Mouse (Mus musculus) liver, adult 2 months (tissue): ENCODE measurements at regions not wholly inside any gene's neighbourhood (a gene's known extent, or its start where the extent isn't known, plus 50 kb on each side); places are given as distances from the start of the nearest gene placed in this dataset.

Source experiments
- DNase-seq: peaks from one replicate; pipeline ENCODE4 v3.0.0-alpha.2; 2011; ENCODE audit warnings: low read depth, low spot score; ENCODE audit errors: extremely low read depth
- H3K27ac ChIP-seq: fragments of 200-500 bp; replicated peaks from 2 replicates; pipeline ENCODE4 v1.5.1; 2012; ENCODE audit warnings: low read depth, mild to moderate bottlenecking, control low read depth, inconsistent platforms, low read length; ENCODE audit not compliant: insufficient read depth
- H3K27me3 ChIP-seq: fragments of 200-500 bp; 2 replicates; pipeline ENCODE4 v1.6.1; 2012; ENCODE audit warnings: mild to moderate bottlenecking, moderate library complexity, low read length, inconsistent platforms; ENCODE audit not compliant: control insufficient read depth, insufficient read depth
- H3K36me3 ChIP-seq: fragments of 200-500 bp; 2 replicates; pipeline ENCODE4 v1.6.1; 2012; ENCODE audit warnings: low read length, inconsistent platforms; ENCODE audit not compliant: control insufficient read depth, insufficient read depth
- H3K4me1 ChIP-seq: fragments of 200-500 bp; 2 replicates; pipeline ENCODE4 v1.6.1; 2011; ENCODE audit warnings: low read length; ENCODE audit not compliant: control insufficient read depth, insufficient read depth
- H3K4me3 ChIP-seq: fragments of 200-500 bp; 2 replicates; pipeline ENCODE4 v1.5.1; 2011; ENCODE audit warnings: low read depth, mild to moderate bottlenecking, control low read depth, low read length, moderate library complexity; ENCODE audit not compliant: insufficient read depth
- H3K79me2 ChIP-seq: fragments of 200-500 bp; 2 replicates; pipeline ENCODE4 v1.6.1; 2012; ENCODE audit warnings: inconsistent platforms, mild to moderate bottlenecking, low read length, moderate library complexity; ENCODE audit not compliant: control insufficient read depth, insufficient read depth
- H3K9ac ChIP-seq: fragments of 200-500 bp; 2 replicates; pipeline ENCODE4 v1.6.1; 2012; ENCODE audit warnings: low read depth, mild to moderate bottlenecking, control low read depth, inconsistent platforms, low read length
- CTCF ChIP-seq: fragments of 200-500 bp; IDR thresholded peaks from 2 replicates; pipeline ENCODE4 v1.5.1; 2011; ENCODE audit warnings: low read depth, low read length, control low read depth
- POLR2A ChIP-seq: fragments of 200-500 bp; IDR thresholded peaks from 2 replicates; pipeline ENCODE4 v1.6.1; 2011; ENCODE audit warnings: low read length, control low read depth; ENCODE audit not compliant: insufficient read depth; ENCODE audit errors: extremely low read depth
- WGBS: fragments of 180-500 bp; shearing (Covaris S2); methylation state at CpG from one replicate; pipeline ENCODE4 v1.1.7; 2018; 5-methylcytosine and 5-hydroxymethylcytosine counted together

DNA sequence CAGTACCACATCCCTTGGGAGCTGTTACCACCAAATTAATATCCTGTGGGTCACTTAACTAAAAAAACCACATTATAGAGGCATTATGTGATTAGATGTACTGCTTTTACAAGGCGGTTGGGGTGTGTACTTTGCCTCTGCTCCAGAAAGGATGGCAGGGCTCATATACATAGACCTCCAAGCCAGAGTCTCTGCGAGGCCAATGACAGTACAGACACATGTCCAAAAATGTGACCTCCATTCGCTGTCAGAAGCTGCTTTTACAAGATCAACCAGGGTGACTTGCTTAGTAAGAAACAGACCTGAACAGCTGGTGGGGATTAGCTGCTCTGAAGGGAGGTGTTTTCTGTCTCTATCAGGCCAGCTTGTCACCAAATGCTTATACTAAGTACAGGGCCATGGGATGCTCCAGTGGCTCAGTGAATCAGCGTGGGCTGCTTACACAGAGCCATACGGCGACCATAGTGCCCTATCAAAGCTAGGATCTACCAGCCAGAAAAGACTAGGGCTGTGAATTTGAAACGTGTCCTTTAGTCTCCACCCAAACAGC is 433.0 kb upstream of the Atp11b start:
- peaks cover 2% of the 10 kb centered on the region; the same call in 1 of the 2 replicates for H3K4me1 ChIP-seq
- H3K27me3 ChIP-seq = no peaks in the 10 kb centered on the region
- no peaks in the 10 kb centered on the region for H3K79me2 ChIP-seq
- no peak overlapping the region for H3K27ac ChIP-seq
- no peak overlapping the region for H3K4me3 ChIP-seq
- no peak for TF ChIP-seq POLR2A
- TF ChIP-seq CTCF = no peak
- 80% methylated on average over 7 of the region's 7 CpGs for WGBS
- H3K36me3 ChIP-seq = no peaks in the 10 kb centered on the region
- no peak overlapping the region for H3K9ac ChIP-seq
- no peak for DNase-seq

GRCm38 (mm10) chr3:35321991-35322390 is 431.9 kb upstream of the Atp11b start:
- Histone ChIP-seq H3K27me3 (no peaks in the 10 kb centered on the region), H3K79me2 (no peaks in the 10 kb centered on the region), H3K4me3 (no peak overlapping the region), H3K4me1 (peaks cover 2% of the 10 kb centered on the region; the same call in 1 of the 2 replicates), H3K27ac (no peak overlapping the region), H3K9ac (no peak overlapping the region), H3K36me3 (no peaks in the 10 kb centered on the region)
- 14% methylated on average over 2 of the region's 2 CpGs for WGBS
- DNase-seq = no peak
- TF ChIP-seq POLR2A (no peak), CTCF (no peak)

DNA sequence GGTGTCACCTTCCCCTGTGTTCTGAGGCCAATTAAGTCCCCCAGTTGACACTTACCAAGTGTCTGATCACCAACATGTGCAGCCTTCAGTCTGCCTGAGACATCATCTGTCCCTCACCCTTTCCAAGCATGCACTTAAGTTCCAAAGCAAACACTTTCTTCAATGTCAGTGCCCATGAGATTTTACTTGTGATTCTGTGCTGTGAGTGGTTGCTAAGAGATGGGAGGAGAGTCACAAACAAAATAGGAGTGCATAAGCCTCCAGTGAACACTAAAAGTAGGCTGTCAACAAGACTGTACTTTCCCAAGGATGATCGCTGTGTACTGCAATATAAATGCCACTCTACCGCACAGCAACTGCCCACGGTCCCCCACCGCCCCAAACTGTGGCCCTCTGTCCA is 431.0 kb upstream of the Atp11b start:
- TF ChIP-seq POLR2A (no peak), CTCF (no peak)
- no peak overlapping the region for H3K9ac ChIP-seq
- H3K4me1 ChIP-seq = peaks cover 2% of the 10 kb centered on the region; the same call in 1 of the 2 replicates
- no peaks in the 10 kb centered on the region for H3K36me3 ChIP-seq
- no peaks in the 10 kb centered on the region for H3K27me3 ChIP-seq
- no peak for DNase-seq
- no peak overlapping the region for H3K27ac ChIP-seq
- no peak overlapping the region for H3K4me3 ChIP-seq
- no peaks in the 10 kb centered on the region for H3K79me2 ChIP-seq
- WGBS = 92% methylated on average over 4 of the region's 4 CpGs

DNA sequence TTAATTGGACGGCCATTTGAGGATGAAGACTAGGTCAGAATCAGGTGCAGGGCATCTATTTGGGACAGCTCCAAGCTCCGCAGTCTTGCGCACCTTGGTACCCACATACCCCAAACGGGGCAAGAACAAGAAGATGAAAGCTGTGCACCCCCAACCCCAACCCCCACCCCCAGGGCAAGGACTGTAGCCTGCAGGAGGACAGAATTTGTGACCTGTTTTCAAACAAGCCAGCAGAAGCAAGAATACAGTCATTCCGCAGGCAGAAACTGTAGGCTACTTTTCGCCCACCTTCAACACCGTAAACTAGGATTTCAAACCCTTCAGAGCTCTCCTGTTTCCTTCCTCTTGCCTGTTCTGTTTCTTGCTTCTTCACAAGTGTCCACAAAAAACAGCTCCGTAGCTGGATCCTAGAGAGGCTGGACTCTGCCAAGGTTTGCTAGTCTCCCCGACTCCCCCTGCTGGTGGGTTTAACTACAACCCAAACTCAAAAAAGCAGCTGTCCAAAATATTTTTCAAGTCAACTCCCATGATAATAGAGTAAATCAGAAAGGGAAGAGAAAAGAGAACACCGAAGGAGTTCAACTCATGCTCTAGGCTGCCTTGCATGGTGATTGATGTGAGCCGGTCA is 430.3 kb upstream of the Atp11b start:
- Histone ChIP-seq H3K27me3 (no peaks in the 10 kb centered on the region), H3K36me3 (no peaks in the 10 kb centered on the region), H3K79me2 (no peaks in the 10 kb centered on the region), H3K4me3 (no peak overlapping the region), H3K27ac (no peak overlapping the region), H3K4me1 (no peaks in the 10 kb centered on the region; the same call in 1 of the 2 replicates), H3K9ac (no peak overlapping the region)
- WGBS = 66% methylated on average over 11 of the region's 11 CpGs
- TF ChIP-seq CTCF = peak; percentile 41; the same call in 1 of the 2 replicates
- no peak for TF ChIP-seq POLR2A
- peak; percentile 18 for DNase-seq

DNA sequence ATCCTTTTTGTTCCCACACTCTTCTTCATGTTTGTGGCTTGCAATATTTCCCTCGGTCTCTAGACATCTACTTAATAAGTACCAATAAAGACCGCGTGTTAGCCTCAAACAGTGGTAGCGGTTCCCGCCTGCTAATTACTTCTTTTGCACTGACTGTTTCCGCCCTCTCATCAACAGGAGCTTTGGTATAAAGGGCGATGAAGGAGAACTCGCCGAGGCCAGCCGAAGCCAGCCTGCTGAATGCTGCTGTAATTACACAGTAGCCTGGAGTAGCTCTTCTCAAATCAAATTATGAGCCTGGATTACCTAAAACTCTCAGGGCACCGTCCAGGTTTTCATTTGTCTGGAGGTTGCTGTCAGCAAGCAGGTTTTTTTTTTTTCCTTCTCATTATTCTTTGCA is 429.7 kb upstream of the Atp11b start:
- Histone ChIP-seq H3K79me2 (no peaks in the 10 kb centered on the region), H3K27me3 (no peaks in the 10 kb centered on the region), H3K27ac (no peak overlapping the region), H3K36me3 (no peaks in the 10 kb centered on the region), H3K4me3 (no peak overlapping the region), H3K9ac (no peak overlapping the region), H3K4me1 (no peaks in the 10 kb centered on the region)
- TF ChIP-seq POLR2A (no peak), CTCF (no peak)
- no peak for DNase-seq
- 70% methylated on average over 11 of the region's 11 CpGs for WGBS
